Mouse (Mus musculus): ENCODE measurements at regions not wholly inside any gene's neighbourhood (a gene's known extent, or its start where the extent isn't known, plus 50 kb on each side); places are given as distances from the start of the nearest gene placed in this dataset.

DNA sequence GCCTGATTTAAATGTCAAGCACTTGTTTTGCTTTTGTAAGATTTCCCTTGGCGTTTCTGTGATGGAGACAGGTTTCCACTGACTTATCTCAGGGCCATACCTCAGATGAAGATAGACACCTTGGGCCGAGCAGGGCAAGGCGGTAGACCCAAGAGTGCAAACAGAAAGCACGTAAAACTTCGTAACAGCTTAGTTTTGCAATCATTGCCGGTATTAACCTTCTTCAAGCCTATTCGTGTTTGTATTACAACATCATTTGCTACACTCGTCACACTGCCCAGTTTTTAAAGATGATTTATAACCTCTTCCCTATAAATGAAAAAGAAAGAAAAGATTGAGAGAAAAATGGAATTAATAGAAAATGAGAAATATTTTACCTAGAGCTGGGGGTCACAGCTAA is 56.6 kb upstream of the Ank start:
- DNase-seq (ENCODE audit: low spot score): no peak

DNA sequence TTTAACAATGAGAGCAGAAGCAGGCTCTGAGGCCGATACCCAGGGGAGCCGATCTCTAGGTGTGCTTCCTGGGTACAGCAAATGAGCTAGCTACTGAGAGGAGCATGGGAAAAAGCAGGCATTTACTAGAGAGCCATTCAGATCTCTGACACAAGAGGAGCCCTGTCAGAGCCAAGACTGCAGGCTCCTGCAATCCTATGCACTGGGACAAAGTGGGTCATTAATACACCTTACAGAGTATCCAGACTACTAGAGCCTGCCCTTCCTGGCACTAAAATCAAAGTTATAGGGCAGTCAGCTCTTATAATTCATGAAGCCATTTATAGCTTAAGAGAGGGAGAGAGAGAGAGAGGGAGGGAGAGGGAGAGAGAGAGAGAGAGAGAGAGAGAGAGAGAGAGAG is 54.2 kb upstream of the Ank start:
- no peak for DNase-seq (ENCODE audit: low spot score)

DNA sequence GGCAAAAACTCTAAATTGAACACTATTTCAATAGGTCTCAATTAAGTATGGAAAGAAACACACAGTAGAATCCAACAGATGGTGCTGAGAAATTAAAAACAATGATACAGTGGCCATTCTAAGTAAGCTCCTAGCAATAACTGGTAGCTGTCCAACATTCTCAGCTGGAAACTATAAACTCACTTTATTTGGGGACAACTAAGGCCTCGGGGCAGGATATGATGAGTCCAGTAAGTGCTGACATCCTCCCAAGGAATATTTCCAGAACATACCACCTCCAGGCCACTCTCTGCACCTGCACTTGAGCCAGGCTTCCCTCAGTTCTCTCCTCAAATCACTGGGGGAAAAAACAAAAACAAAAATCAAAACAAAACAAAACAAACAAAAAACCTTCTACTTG is 53.7 kb upstream of the Ank start:
- DNase-seq (ENCODE audit: low spot score): no peak

DNA sequence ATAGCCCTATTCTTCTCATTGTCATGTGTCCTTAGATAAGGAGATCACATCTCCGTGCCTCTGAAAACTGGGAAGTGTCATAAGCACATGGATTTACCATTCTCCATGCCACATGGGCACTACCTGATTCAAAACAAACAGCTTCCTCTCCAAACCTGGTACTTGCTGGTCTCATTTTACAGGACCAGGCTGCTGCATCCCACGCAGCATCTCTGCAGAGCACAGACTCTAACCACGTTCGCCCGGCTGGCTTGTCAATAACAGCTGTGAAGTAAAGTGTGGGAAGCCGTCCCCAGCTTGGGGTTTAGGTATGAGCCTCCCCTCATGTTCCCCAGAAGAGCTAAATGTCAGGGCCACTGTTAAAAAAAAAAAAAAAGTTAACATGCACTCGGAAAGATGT is 53.0 kb upstream of the Ank start:
- DNase-seq (ENCODE audit: low spot score): no peak

DNA sequence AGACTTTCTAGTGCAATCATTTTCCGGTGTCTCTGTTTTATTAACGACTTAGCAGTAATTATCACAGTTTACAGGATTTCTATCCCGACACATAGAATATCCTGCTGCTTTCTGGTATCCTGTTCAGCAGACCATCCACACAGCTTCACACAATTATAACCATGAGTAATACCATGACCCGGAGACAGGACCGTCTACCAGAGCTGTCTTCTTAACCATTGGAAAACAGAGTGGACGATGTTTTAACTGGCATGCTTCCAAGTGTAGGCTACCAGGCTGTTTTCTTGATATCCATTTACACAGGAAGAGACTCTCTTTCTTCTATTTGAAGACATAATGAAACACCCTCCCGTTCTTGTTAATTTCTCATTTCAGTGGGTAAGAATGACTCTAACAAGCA is 51.7 kb upstream of the Ank start:
- no peak for DNase-seq (ENCODE audit: low spot score)
